8 mouse cellular contexts compared by ENCODE assay signal in the genomic region with DNA sequence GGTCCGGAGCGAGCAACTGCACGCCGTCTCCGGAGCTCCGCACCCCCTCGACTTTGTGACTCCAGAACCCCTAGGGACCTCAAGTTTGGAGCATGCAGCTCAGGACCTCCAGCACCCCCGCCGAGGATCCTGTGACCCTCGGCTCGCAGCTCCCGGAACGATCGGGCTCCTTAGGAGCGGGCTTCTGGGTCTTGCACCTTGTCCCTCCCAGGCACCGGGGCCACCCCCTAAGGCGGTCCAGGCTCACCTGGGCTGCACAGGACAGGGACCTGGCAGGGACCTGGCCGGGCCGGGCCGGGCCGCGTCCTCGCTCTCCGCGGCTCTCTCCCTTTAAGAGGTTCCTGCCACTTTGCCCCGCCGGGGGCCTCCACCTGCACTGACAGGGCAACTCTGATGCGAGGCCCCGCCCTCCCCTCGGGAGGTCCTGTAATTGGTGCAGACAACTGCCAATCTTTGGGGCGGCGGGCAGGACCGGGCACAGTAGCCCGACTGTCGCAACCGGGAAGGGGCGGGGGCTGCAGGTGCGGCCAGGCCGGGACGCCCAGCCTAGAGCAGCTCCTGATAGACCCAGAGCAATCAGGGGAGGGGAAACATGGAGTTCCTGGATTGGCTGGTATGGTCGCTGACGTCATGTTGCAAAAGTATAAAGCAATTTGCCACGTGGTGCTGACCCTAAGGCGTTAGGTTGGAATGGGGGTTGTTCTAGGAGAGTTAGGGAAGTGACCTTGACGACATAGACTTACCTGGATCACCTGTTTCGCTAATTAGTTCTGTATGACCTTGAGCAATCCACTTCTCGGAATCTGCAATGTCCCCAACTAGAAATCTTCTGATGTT. TPM values are rescaled to one million over a fixed set of nuclear protein-coding genes. Genes with fewer than 3 reads are reported as not detected.
DNase-seq lines count a peak whose midpoint lies in the region; ATAC-seq and TF ChIP-seq lines count a peak whose summit lies in the region.

A gene (minus strand): TSS at position 389 of the 837 bp plus-strand sequence.

- peak within 1 kb of the TSS; percentile 100 for H3K4me2 ChIP-seq in hindbrain, embryonic 13.5 days

- DNase-seq in Patski (ENCODE audit: low read depth, low spot score), result peak; percentile 83
- DNase-seq in cerebellum, postnatal 14 days, result peak; percentile 99 to 100
- peak; percentile 89 to 90 for DNase-seq in frontal cortex, postnatal 14 days (ENCODE audit: low spot score in 2 of 2)
- DNase-seq in layer of hippocampus, postnatal 25 days (ENCODE audit: extremely low spot score in 1 of 2, low spot score in 1 of 2), result peak; percentile 89 to 94
- peak; percentile 99 for DNase-seq in lung, postnatal 25 days (ENCODE audit: low spot score)
- peak; percentile 93 for DNase-seq in retina, embryonic 14.5 days (ENCODE audit: low spot score)
- DNase-seq in thymus, postnatal 4 days, result peak; percentile 99

- H3K9ac ChIP-seq in hindbrain, embryonic 13.5 days, result peak within 1 kb of the TSS; percentile 76

- H3K27ac ChIP-seq in hindbrain, embryonic 13.5 days, result no peak within 1 kb of the TSS

- peak within 1 kb of the TSS; percentile 54 for H3K4me3 ChIP-seq in hindbrain, embryonic 13.5 days

- in situ Hi-C loops in Patski (cut with MboI; ENCODE audit: low pct_unique_long_range_greater_than_20kb), result loop anchor here (5.0 to 25.0 kb wide), 3 partner anchors 38 to 1912 kb away; no protein-coding TSS in a partner anchor

- TF ChIP-seq CTCF in Patski (IDR thresholded peaks at IDR 0.05), result no peak

- peak; percentile 93 for ATAC-seq in Patski
- peak; percentile 94 for ATAC-seq in hindbrain, embryonic 13.5 days (ENCODE audit: low FRiP score)

- WGBS in hindbrain, embryonic 13.5 days, result 2% methylated on average over 47 of the region's 47 CpGs

- peaks cover 13% of the 10 kb centered on the region for H3K4me1 ChIP-seq in hindbrain, embryonic 13.5 days (replicated peaks)

- CTCF ChIA-PET in Patski (lab: Charles Lee), result interaction anchor here (1.1 to 1.2 kb wide), 2 partner anchors 30 to 81 kb away, joined by 3 read pairs; no protein-coding TSS in a partner anchor

- H3K36me3 ChIP-seq in hindbrain, embryonic 13.5 days, result no peaks in the 10 kb centered on the region

- no peaks in the 10 kb centered on the region for H3K9me3 ChIP-seq in hindbrain, embryonic 13.5 days

- H3K27me3 ChIP-seq in Patski, result no peaks in the 10 kb centered on the region
- peaks cover 31% of the 10 kb centered on the region for H3K27me3 ChIP-seq in hindbrain, embryonic 13.5 days

- POLR2A ChIA-PET in Patski (lab: Charles Lee), result interaction anchor here (0.8 to 1.5 kb wide), 5 partner anchors 12 to 95 kb away, joined by 3 to 5 read pairs (median 3); no protein-coding TSS in a partner anchor

RNA-seq across cellular contexts. Expression of the gene that starts here (rescaled TPM):
- 53.5 TPM for polyA plus RNA-seq in Patski (2021)
- 94.7 and 95.1 TPM in 2 replicates for polyA plus RNA-seq in hindbrain, embryonic 13.5 days (2015; fragmentation: Nextera tagmentation; extraction: Ambion mirVana)
- 10 to 100 TPM; 16.8 to 24.1 TPM for total RNA-seq in layer of hippocampus, postnatal 25 days (2021)
